Mouse (Mus musculus) cerebellum, postnatal 25 days (tissue): ENCODE measurements around the gene Arl13b.

Source experiments
- DNase-seq, 2 experiments: peaks; one replicate each; pipeline ENCODE4 v3.0.0; 2021; ENCODE audit warnings: mixed read lengths in 2 of 2

The Arl13b gene

GRCm38 (mm10) chr16:62846498-62847312 lies at the start of gene Arl13b:
Arl13b (minus strand) TSS chr16:62847040.
- DNase-seq, result peak; percentile 88 to 92

- no peak for DNase-seq
Measured at GRCm38 (mm10) chr16:62895824-62896223, 49.0 kb upstream of the Arl13b start.

GRCm38 (mm10) chr16:62874065-62874464 lies 27.2 kb upstream of the Arl13b start:
- no peak for DNase-seq

- DNase-seq, result no peak
Measured at GRCm38 (mm10) chr16:62873180-62873579, 26.3 kb upstream of the Arl13b start.

- no peak for DNase-seq
Measured at GRCm38 (mm10) chr16:62872688-62873117, 25.9 kb upstream of the Arl13b start.

- no peak for DNase-seq
Measured at GRCm38 (mm10) chr16:62861455-62861854, 14.6 kb upstream of the Arl13b start.

GRCm38 (mm10) chr16:62860140-62860539 lies 13.3 kb upstream of the Arl13b start:
- DNase-seq, result no peak

- DNase-seq, result no peak
Measured at GRCm38 (mm10) chr16:62858018-62858417, 11.2 kb upstream of the Arl13b start.

GRCm38 (mm10) chr16:62857498-62857897 lies 10.7 kb upstream of the Arl13b start:
- no peak for DNase-seq

GRCm38 (mm10) chr16:62856273-62856672 lies 9.4 kb upstream of the Arl13b start:
- no peak for DNase-seq

GRCm38 (mm10) chr16:62855385-62855784 lies 8.5 kb upstream of the Arl13b start:
- no peak for DNase-seq

GRCm38 (mm10) chr16:62854191-62855068 lies 7.6 kb upstream of the Arl13b start, which contains the start of gene Pros1:
Pros1 (plus strand) TSS chr16:62854307.
- DNase-seq, result peak; percentile 36 to 50

- no peak for DNase-seq
Measured at GRCm38 (mm10) chr16:62853611-62854126, 6.8 kb upstream of the Arl13b start.

- DNase-seq, result no peak
Measured at GRCm38 (mm10) chr16:62852464-62853252, 5.8 kb upstream of the Arl13b start.

GRCm38 (mm10) chr16:62845341-62845740 lies 1.5 kb downstream of the Arl13b start:
- DNase-seq, result no peak

- no peak for DNase-seq
Measured at GRCm38 (mm10) chr16:62834016-62834735, 12.7 kb downstream of the Arl13b start.

- peak; percentile 50 to 65 for DNase-seq
Measured at GRCm38 (mm10) chr16:62832481-62832880, 14.4 kb downstream of the Arl13b start.

- no peak for DNase-seq
Measured at GRCm38 (mm10) chr16:62832027-62832426, 14.8 kb downstream of the Arl13b start.

GRCm38 (mm10) chr16:62826156-62827001 lies 20.5 kb downstream of the Arl13b start:
- DNase-seq, result no peak

GRCm38 (mm10) chr16:62822472-62822871 lies 24.4 kb downstream of the Arl13b start:
- DNase-seq, result no peak

GRCm38 (mm10) chr16:62814491-62814890 lies 32.3 kb downstream of the Arl13b start, which contains the start of gene Stx19:
Stx19 (plus strand) TSS chr16:62814676.
- no peak for DNase-seq
